Mouse (Mus musculus): ENCODE measurements around the gene Zfp750. TPM values are rescaled to one million over a fixed set of nuclear protein-coding genes. Genes with fewer than 3 reads are reported as not detected.

Gene Zfp750
- polyA plus RNA-seq, 1 experiment, result 0.11 TPM

DNA sequence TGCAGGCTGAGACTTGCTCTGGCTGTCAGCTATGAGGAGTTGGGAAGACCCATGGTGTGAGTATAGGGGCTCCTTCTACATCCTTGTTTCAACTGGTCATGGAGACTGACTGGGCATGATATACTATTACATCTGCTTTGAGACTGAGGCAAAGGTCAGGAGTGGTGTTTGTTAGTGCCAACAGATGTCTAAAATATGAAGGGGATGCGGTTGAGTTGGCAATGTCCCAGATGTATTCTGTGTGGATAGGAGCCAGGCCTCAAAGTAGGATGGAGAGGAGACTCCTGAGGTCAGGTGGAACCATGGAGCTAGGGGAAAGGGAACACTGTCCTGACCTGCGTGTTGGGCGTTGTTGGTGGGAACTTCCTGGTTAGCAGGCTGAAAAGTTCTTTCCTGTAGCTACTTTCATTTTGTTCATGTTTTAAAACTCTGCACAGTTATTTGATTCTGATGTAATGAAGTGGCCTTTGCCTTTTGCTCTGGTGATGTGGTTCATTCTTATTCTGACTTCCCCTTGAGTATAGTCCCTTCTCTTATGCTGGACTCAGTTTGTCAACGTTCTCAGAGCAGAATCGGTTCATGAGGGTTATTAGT lies 32.2 kb upstream of the Zfp750 start:
- no peak for TF ChIP-seq FOSL1 (IDR thresholded peaks at IDR 0.05; ENCODE audit: insufficient read depth, low read length, poor library complexity, severe bottlenecking)
- no peak for TF ChIP-seq MYOG (IDR thresholded peaks at IDR 0.05; ENCODE audit: control insufficient read depth, extremely low read depth, insufficient read length)
- no peak for TF ChIP-seq CTCF (IDR thresholded peaks at IDR 0.05; ENCODE audit: control insufficient read depth, insufficient read depth, insufficient read length)
- no peak for TF ChIP-seq MAX (IDR thresholded peaks at IDR 0.05)
- TF ChIP-seq USF1 (IDR thresholded peaks at IDR 0.05; ENCODE audit: low read depth), result no peak
- no peak for TF ChIP-seq MYOD1 (IDR thresholded peaks at IDR 0.05; ENCODE audit: control insufficient read depth, insufficient read length, low read depth)
- no peak for TF ChIP-seq CEBPB (IDR thresholded peaks at IDR 0.05; ENCODE audit: low read depth)
- Histone ChIP-seq H3K79me2 (ENCODE audit: control insufficient read depth, insufficient read depth) (peaks cover 7% of the 10 kb centered on the region), H3K36me3 (ENCODE audit: control insufficient read depth, insufficient read depth) (peaks cover 11% of the 10 kb centered on the region), H3K4me3 (ENCODE audit: insufficient read depth, poor library complexity, severe bottlenecking) (no peak overlapping the region), H3ac (ENCODE audit: control insufficient read depth, insufficient read length, low read depth) (no peak overlapping the region), H3K27me3 (ENCODE audit: control insufficient read depth, insufficient read depth, insufficient read length) (no peaks in the 10 kb centered on the region), H3K79me3 (ENCODE audit: low read depth) (peaks cover 2% of the 10 kb centered on the region)

DNA sequence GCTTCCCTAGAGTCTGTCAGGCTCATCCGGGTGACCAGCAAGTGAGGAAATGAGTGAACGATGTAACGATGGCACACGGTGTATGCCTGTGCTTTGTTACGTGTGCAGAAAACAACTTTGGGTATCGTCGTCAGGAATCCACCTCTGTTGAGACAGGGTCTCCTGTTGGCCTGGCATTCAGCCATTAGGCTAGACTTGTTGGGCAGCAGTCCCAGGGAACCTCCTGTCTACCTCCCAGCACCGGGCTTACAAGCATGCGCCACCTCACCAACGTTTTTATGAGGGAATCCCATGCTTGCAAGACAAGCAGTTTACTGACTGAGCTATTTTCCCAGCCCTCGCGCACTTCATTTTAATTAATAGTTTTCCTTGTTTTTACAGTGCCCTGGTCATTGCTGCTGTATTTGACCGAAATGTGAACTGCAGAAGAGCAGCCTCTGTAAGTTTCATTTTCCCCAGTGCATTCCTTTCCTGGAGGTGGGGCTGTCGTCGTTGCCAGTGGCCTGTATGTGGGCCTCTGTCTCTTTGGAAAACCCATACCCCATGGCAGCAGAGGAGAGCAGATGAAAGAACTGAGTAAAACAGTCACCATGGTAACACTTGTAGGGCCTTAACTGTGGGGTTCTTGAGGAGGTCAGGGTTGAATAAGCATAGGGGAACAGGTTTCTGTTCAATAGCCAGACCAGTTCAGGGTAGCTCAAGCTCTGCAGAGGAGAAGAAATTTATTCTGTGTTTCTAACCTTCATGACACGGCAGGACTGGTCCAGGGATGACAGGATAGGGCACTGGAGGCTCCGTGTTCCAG lies 30.9 kb upstream of the Zfp750 start:
- H3ac ChIP-seq (ENCODE audit: control insufficient read depth, insufficient read length, low read depth), result no peak overlapping the region
- peaks cover 2% of the 10 kb centered on the region for H3K79me3 ChIP-seq (ENCODE audit: low read depth)
- no peaks in the 10 kb centered on the region for H3K27me3 ChIP-seq (ENCODE audit: control insufficient read depth, insufficient read depth, insufficient read length)
- no peak overlapping the region for H3K4me3 ChIP-seq (ENCODE audit: insufficient read depth, poor library complexity, severe bottlenecking)
- peaks cover 7% of the 10 kb centered on the region for H3K79me2 ChIP-seq (ENCODE audit: control insufficient read depth, insufficient read depth)
- peaks cover 11% of the 10 kb centered on the region for H3K36me3 ChIP-seq (ENCODE audit: control insufficient read depth, insufficient read depth)
- TF ChIP-seq MYOD1 (IDR thresholded peaks at IDR 0.05; ENCODE audit: control insufficient read depth, insufficient read length, low read depth), result no peak
- TF ChIP-seq USF1 (IDR thresholded peaks at IDR 0.05; ENCODE audit: low read depth), result no peak
- no peak for TF ChIP-seq FOSL1 (IDR thresholded peaks at IDR 0.05; ENCODE audit: insufficient read depth, low read length, poor library complexity, severe bottlenecking)
- TF ChIP-seq MAX (IDR thresholded peaks at IDR 0.05), result no peak
- TF ChIP-seq CTCF (IDR thresholded peaks at IDR 0.05; ENCODE audit: control insufficient read depth, insufficient read depth, insufficient read length), result no peak
- no peak for TF ChIP-seq CEBPB (IDR thresholded peaks at IDR 0.05; ENCODE audit: low read depth)
- TF ChIP-seq MYOG (IDR thresholded peaks at IDR 0.05; ENCODE audit: control insufficient read depth, extremely low read depth, insufficient read length), result no peak

DNA sequence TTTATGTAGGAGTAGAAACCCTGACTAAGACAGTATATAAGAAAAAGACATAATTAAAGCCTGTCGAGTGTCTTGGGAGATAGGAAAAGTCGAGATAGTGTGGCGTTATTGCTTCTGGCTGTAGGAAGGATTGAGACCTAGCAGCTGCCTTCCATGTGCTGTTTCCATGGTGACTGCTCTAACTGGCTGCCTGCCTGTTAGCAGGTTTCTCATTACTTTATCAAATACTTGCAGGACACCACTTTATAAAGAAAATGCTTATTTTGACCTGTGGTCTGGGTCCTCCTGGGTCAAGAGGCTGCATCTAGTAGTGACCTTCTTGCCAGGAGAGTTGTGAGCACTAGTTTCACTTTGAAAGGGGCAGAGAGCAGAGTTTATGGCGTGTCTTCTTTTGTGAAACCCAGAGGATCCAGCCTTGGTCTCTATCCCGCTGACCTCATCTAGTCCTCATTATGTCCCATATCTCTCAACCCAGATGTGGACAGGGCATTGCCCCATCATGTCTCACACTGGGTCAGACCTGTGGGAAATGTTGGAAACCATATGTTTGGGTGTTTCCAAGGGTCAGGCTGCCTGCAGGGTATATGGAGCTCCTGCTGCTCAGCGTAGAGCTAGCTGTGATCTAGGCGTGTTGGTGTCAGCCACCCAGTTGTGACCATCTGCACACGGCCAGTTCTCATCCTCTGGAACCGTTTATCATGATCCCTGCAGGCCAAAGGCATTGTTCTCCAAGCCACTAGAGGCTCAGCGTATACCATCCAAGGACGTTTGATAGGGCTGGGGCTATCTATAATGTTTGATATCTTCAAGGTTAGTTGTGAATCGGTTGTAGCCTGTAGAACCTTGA lies 30.1 kb upstream of the Zfp750 start:
- H3K79me3 ChIP-seq (ENCODE audit: low read depth), result peaks cover 2% of the 10 kb centered on the region
- peaks cover 7% of the 10 kb centered on the region for H3K79me2 ChIP-seq (ENCODE audit: control insufficient read depth, insufficient read depth)
- no peaks in the 10 kb centered on the region for H3K27me3 ChIP-seq (ENCODE audit: control insufficient read depth, insufficient read depth, insufficient read length)
- no peak for TF ChIP-seq MYOG (IDR thresholded peaks at IDR 0.05; ENCODE audit: control insufficient read depth, extremely low read depth, insufficient read length)
- no peak for TF ChIP-seq CTCF (IDR thresholded peaks at IDR 0.05; ENCODE audit: control insufficient read depth, insufficient read depth, insufficient read length)
- TF ChIP-seq MYOD1 (IDR thresholded peaks at IDR 0.05; ENCODE audit: control insufficient read depth, insufficient read length, low read depth), result no peak
- no peak for TF ChIP-seq CEBPB (IDR thresholded peaks at IDR 0.05; ENCODE audit: low read depth)
- no peak for TF ChIP-seq FOSL1 (IDR thresholded peaks at IDR 0.05; ENCODE audit: insufficient read depth, low read length, poor library complexity, severe bottlenecking)
- TF ChIP-seq MAX (IDR thresholded peaks at IDR 0.05), result no peak
- no peak for TF ChIP-seq USF1 (IDR thresholded peaks at IDR 0.05; ENCODE audit: low read depth)
- H3ac ChIP-seq (ENCODE audit: control insufficient read depth, insufficient read length, low read depth), result no peak overlapping the region
- no peak overlapping the region for H3K4me3 ChIP-seq (ENCODE audit: insufficient read depth, poor library complexity, severe bottlenecking)
- H3K36me3 ChIP-seq (ENCODE audit: control insufficient read depth, insufficient read depth), result peaks cover 11% of the 10 kb centered on the region

DNA sequence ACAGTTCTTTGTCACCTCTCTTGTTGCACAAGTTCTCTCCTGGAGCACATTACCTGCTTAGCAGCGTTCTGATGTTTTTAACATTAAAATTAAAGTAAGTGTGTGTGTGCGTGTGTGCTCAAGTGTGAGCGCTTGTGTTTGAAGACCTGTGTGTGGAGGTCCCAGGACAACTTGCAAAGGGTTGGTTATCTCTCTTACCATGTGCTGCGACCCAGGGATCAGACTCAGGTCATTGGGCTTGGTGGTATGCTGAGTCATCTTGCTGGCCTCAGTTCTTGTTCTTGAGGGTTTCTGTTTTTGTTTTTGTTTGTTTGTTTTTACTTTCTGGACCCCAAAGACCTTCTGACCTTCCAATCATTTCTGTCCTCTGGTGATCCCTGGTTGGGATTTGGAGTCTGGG lies 28.8 kb upstream of the Zfp750 start:
- TF ChIP-seq CEBPB (IDR thresholded peaks at IDR 0.05; ENCODE audit: low read depth) (no peak), MYOG (IDR thresholded peaks at IDR 0.05; ENCODE audit: control insufficient read depth, extremely low read depth, insufficient read length) (no peak), MAX (IDR thresholded peaks at IDR 0.05) (no peak), CTCF (IDR thresholded peaks at IDR 0.05; ENCODE audit: control insufficient read depth, insufficient read depth, insufficient read length) (no peak), USF1 (IDR thresholded peaks at IDR 0.05; ENCODE audit: low read depth) (no peak), FOSL1 (IDR thresholded peaks at IDR 0.05; ENCODE audit: insufficient read depth, low read length, poor library complexity, severe bottlenecking) (no peak), MYOD1 (IDR thresholded peaks at IDR 0.05; ENCODE audit: control insufficient read depth, insufficient read length, low read depth) (no peak)
- Histone ChIP-seq H3K36me3 (ENCODE audit: control insufficient read depth, insufficient read depth) (peaks cover 15% of the 10 kb centered on the region), H3K27me3 (ENCODE audit: control insufficient read depth, insufficient read depth, insufficient read length) (no peaks in the 10 kb centered on the region), H3K79me3 (ENCODE audit: low read depth) (peaks cover 2% of the 10 kb centered on the region), H3K79me2 (ENCODE audit: control insufficient read depth, insufficient read depth) (no peaks in the 10 kb centered on the region), H3K4me3 (ENCODE audit: insufficient read depth, poor library complexity, severe bottlenecking) (no peak overlapping the region), H3ac (ENCODE audit: control insufficient read depth, insufficient read length, low read depth) (no peak overlapping the region)

DNA sequence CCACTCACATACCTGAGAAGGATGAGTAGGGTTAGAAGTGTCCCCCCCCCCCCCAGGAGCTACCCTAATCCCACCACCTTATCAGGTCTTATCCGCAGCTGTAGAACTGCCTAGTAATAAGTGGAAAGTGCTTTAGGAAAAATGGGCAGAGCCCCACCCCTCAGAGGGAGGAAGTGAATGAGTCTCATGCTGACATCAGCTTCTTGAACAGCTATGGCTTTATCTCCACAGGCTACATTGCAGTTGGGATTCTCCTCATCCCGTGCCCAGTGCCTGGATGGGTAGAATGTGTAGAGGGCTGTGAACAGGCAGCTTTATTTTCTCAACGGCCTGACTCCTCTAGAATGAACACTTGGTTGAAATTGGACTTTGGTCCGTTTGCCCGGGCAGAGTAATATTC lies 28.1 kb upstream of the Zfp750 start:
- Histone ChIP-seq H3K79me2 (ENCODE audit: control insufficient read depth, insufficient read depth) (no peaks in the 10 kb centered on the region), H3K79me3 (ENCODE audit: low read depth) (peaks cover 2% of the 10 kb centered on the region), H3K27me3 (ENCODE audit: control insufficient read depth, insufficient read depth, insufficient read length) (no peaks in the 10 kb centered on the region), H3K36me3 (ENCODE audit: control insufficient read depth, insufficient read depth) (peaks cover 21% of the 10 kb centered on the region), H3ac (ENCODE audit: control insufficient read depth, insufficient read length, low read depth) (no peak overlapping the region), H3K4me3 (ENCODE audit: insufficient read depth, poor library complexity, severe bottlenecking) (no peak overlapping the region)
- TF ChIP-seq CTCF (IDR thresholded peaks at IDR 0.05; ENCODE audit: control insufficient read depth, insufficient read depth, insufficient read length) (no peak), FOSL1 (IDR thresholded peaks at IDR 0.05; ENCODE audit: insufficient read depth, low read length, poor library complexity, severe bottlenecking) (no peak), MYOG (IDR thresholded peaks at IDR 0.05; ENCODE audit: control insufficient read depth, extremely low read depth, insufficient read length) (no peak), MYOD1 (IDR thresholded peaks at IDR 0.05; ENCODE audit: control insufficient read depth, insufficient read length, low read depth) (no peak), USF1 (IDR thresholded peaks at IDR 0.05; ENCODE audit: low read depth) (no peak), CEBPB (IDR thresholded peaks at IDR 0.05; ENCODE audit: low read depth) (no peak), MAX (IDR thresholded peaks at IDR 0.05) (no peak)
